Mouse (Mus musculus) testis, adult 2 months (tissue): ENCODE data around the gene Prps1l3.

Experiments used
- CTCF ChIP-seq: fragments of 200-500 bp; IDR thresholded peaks from 2 replicates; pipeline ENCODE4 v1.5.1; 2012; ENCODE audit warnings: low read depth, mild to moderate bottlenecking, inconsistent platforms, low read length, moderate library complexity; ENCODE audit not compliant: control insufficient read depth, insufficient read depth, insufficient replicate concordance
- POLR2A ChIP-seq: fragments of 200-500 bp; IDR thresholded peaks from 2 replicates; pipeline ENCODE4 v1.6.1; 2012; ENCODE audit warnings: low read depth, mild to moderate bottlenecking, inconsistent platforms, low read length, moderate library complexity; ENCODE audit not compliant: control insufficient read depth

DNA sequence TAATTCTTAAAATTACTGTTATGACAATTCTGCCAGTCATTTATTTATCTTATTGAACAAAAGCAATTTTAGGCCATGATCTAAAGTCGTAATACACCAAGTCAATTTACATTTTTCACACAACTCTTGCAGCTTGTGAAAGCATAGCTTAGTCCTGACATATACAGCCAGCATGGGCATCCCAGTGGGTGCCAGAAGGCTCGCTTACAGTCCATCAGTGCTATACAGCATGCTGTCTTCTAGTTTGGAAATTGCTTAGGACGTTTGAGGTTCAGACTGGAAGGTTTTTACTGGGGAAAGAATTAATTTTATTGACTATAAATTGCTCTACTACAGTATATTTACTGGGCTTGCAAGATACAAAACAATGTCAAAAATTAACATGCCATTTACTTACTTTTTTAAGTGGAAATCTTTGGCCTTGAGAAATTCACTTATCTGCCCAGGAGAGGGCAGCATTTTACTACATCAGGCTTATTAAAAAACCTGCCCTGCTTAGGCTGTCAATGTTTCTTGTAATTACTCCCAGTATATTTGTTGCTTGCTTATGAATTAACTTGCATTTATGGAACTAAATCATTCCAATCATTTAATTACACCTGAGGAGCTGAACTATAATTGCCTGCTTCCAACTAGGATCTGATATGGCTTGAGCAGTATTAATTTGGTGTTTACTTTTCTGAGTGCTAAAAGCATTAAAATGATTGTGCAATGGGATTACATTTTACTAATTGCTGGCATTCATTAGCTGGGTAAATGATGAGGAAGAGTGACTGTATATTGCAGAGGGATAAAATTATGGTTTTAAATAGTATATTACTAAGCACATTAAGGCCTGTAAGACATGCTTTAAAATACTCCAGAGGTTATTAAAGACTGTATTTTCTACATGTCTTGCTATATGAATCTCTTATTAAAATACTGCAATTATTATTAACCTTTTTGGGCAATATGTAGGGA lies 51.2 kb downstream of the Prps1l3 start:
- no peak for TF ChIP-seq POLR2A
- TF ChIP-seq CTCF: no peak
